Mouse (Mus musculus) spleen, adult 2 months (tissue): Measurements from ENCODE around the gene Agmat.

Source experiments
- CTCF ChIP-seq: fragments of 200-500 bp; IDR thresholded peaks from 2 replicates; pipeline ENCODE4 v1.5.1; 2011; ENCODE audit warnings: mild to moderate bottlenecking, inconsistent platforms; ENCODE audit not compliant: insufficient read depth, insufficient read length, insufficient replicate concordance; ENCODE audit errors: extremely low read depth
- POLR2A ChIP-seq: fragments of 200-500 bp; IDR thresholded peaks from 2 replicates; pipeline ENCODE4 v1.6.1; 2011; ENCODE audit warnings: low read depth, low read length, inconsistent platforms

DNA sequence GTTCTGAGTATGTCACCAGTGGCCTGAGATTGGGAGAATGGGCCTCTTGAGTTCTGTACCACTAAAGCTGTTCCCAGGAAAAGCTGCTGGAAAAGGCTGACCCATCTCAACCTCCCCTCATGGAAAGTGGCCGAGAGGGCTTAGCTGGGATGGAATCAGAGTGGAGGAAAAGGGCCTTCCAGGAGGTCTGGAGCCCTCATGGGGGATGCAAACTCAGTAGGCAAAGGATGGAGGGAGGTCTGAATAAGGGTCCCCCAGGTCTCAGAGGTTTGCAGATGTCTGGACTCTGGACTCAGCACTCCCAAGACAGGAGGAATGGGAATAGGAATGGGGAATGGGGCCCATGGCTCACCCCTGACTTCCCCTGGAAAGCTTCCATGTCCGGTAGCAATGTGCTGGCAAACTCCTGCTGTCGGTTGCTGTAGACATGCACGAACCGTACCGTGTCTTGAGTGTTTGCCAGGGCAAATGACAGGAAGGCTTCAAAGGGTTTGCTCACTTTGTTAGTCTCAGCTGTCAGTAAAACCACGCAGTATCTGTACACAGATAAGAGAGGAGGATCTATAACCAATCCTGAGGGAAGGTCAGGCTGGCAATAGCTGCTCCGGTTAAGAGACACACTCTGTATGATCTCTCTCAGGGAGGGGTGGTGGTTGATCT, 23.2 kb downstream of the Agmat start:
- TF ChIP-seq POLR2A (no peak), CTCF (no peak)
